ENCODE assay signal across 10 mouse cellular contexts in genomic region chr14:62416742-62417134, GRCm38 (mm10). TPM values are rescaled to one million over a fixed set of nuclear protein-coding genes. Genes with fewer than 3 reads are reported as not detected.
DNase-seq lines count a peak whose midpoint lies in the region; ATAC-seq lines count a peak whose summit lies in the region.
"Had no signal": no experiment of that assay in that cellular context is flagged by ENCODE, and none has a peak within 500 bp of the region (broad histone marks: within the 10 kb centered on the region; RNA-seq: fewer than 3 reads in every experiment).

No protein-coding gene starts in this region.

- intact Hi-C loops in heart, postnatal 25 days (cut with DNase I), result loop anchor here (2.0 kb wide), 1 partner anchor 40 kb away; the partner anchor contains the start of gene Gucy1b2
- intact Hi-C loops in heart, postnatal 36 days (cut with DNase I), result no loop called here

- ATAC-seq in activated CD4-positive, CD25-positive, alpha-beta regulatory T cell, adult 4 months, result no peak
- no peak for ATAC-seq in CD4-positive, CD25-positive, alpha-beta regulatory T cell, adult 4 months

- peak; percentile 32 for DNase-seq in heart, adult 8-10 months (ENCODE audit: low spot score)
- DNase-seq in heart, postnatal 25 days (ENCODE audit: low spot score), result no peak
- peak; percentile 73 for DNase-seq in cerebellum, adult 9-10 months
- DNase-seq in heart, postnatal 36 days, result peak; percentile 15 to 35
- DNase-seq in lung, postnatal 25 days (ENCODE audit: low spot score), result peak; percentile 31
- no peak for DNase-seq in spleen, postnatal 10 days (ENCODE audit: low spot score in 2 of 2)

RNA-seq across cellular contexts. Expression of gene Gucy1b2, which starts 39.4 kb away (rescaled TPM):
- under 1 TPM in 1 of 4 experiments, not detected in 3; 0.28 TPM for total RNA-seq in heart, adult 8-10 months (2022)
- not detected for total RNA-seq in heart, postnatal 25 days (2021)
- total RNA-seq in heart, postnatal 36 days (2021), result under 1 TPM in 1 of 2 experiments, not detected in 1; 0.11 TPM
- polyA plus RNA-seq in activated CD4-positive, CD25-positive, alpha-beta regulatory T cell, adult 4 months (2017; shearing (Covaris generic)), result not detected
- polyA plus RNA-seq in CD4-positive, CD25-positive, alpha-beta regulatory T cell, adult 4 months (2017; shearing (Covaris generic)), result not detected
- total RNA-seq: ES-E14 had no signal
- polyA plus RNA-seq: erythroblast, embryonic 14.5 days had no signal

Comparison
In these comparisons a context has a peak if more than half of its experiments do, and no peak if none do; other contexts are left out.
1. DNase-seq: peak in heart, adult 8-10 months (single experiment), cerebellum, adult 9-10 months (single experiment), heart, postnatal 36 days (2 of 2) and lung, postnatal 25 days (single experiment); none in heart, postnatal 25 days (single experiment) and spleen, postnatal 10 days (0 of 2).